Mouse (Mus musculus) thymus, postnatal 4 days (tissue): ENCODE measurements around the gene Abcb6.

Experiments used
- DNase-seq: peaks from one replicate; pipeline ENCODE4 v3.0.0; 2021

Abcb6 gene

DNA sequence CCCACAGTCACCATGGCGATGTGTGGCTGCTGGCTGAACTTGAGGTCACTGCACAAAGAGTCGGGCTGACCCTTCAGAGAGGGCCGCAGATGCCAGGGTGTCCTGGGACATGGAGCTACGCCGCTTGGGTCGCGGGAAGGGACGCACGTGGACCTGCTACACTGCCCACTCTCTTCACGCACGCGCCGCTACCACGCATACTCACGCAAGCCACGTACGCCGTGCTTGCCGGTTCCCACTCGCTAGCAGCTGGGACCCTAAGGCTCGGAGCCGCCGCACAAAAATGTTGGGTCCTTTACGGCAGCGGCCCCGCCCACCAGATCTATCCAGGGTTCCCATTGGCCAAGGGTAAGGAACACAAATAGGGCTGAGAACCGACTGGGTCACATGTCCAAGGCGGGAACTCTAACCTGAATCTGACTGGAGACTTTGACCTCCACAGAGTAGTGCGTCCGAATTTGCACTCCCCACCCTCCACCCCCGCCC, at the start of gene Abcb6:
TSS of gene Abcb6 (minus strand) at position 288 of the 486 bp plus-strand sequence.
- peak; percentile 90 for DNase-seq

DNA sequence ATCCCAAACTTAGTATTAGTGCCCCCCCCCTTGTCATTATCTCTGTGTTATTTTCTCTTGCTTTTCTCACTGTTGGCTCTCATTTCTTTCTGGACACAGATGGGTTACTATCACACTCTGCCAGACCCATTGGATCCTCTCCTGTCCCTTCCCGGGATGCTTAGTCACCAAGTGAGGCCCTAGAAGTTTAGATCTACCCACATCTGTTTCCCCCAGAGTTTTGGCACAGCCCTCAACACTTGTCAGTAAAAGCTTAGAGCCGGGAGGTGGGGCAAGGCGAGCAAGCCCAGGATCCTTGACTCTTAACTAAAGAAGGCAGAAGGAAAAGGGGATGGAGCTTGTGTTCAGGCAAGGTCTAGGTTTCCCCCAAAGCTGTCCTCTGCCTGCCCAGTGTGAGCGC, 49.0 kb upstream of the Abcb6 start:
- DNase-seq: no peak

DNA sequence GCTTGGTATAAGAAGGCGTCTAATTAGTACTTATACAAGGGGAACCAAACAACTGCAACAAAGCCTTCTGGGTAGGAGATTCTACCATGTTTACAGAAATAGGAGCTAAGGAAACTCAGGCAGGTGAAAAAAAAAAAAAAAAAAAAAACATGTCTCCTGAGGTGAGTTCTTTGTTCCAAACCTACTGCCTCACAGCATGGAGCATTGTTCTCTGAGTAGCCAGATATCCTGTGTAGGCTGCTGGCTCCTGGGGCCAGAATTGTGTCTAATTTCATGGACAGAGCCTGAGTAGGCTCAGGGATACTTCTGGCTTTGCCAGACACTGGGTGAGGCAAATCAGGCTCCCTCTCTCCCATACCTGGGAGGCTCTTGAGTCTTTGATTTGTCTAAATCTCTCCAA, 47.5 kb upstream of the Abcb6 start:
- no peak for DNase-seq

DNA sequence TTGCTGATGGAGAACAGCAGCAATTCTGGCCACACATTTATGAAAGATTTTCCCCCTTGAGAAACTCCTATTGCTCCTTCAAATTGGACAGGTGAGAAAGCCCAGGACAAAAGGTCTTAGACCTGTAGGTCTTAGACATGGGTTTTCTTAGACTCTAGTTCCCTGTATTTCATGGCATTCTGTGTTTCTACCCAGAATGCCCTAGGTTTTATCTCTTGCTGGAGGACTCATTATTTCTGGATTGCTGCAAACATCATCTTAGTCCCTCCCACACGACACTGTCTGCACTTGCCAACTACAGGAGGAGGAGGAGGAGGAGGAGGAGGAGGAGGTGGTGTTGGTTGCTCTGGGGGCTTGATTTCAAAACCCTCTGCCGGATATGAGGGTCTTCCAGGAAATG, 45.9 kb upstream of the Abcb6 start:
- no peak for DNase-seq

DNA sequence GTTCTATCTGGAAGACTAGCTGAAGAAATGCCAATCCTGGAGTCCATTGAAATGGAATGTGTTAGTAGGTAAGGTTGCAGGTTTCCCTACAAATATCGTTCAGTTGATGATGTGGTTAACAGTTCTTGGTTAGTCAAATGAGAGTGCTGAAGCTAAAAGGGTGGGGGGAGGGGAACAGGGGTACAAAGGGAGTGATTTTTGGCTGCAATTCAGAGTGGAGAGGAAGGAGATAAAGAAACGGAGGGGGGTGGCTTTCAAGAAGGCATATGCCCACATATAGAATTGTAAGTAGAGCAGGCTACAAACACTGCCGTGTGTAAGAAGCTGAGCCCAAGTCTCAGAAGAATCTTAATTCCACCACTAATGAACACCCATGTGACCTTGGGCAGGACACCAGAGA, 45.3 kb upstream of the Abcb6 start:
- DNase-seq: no peak

DNA sequence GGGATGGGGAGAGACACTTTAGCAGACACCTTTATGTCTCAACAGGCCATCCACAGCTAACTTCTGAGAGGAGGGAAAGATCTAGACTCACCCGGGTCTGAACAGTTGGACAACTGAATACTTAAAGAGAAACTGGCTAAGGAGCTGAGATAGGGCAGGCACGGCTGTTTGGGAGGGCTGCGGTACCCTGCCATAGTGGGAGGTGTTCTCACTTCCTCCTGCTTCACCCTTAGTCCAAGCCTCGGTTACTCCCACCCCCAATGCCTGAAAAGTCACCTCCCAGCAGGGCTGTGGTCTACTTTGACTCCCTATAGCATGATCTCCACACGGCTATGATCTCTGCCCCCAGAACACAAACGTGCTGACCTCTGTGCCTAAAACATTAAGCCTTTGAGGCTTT, 43.3 kb upstream of the Abcb6 start:
- peak; percentile 45 for DNase-seq

DNA sequence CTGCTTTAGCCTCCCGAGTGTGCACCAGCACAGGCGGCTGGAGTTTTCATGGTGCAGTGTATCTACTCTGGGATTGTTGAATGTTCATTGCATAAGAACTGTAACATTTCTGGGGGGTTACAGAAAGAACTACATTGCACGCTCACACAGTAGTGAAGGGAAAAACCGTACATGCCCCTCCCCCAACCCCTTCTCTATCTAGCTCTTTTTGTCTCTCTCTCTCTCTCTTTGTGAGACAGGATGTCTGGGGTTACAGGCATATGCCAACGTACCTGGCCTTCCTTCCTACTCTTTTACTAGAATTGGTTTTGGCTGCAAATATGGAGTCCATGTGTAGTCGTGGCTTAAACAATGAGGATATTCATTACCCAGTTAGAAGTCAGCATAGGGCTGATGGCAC, 42.7 kb upstream of the Abcb6 start:
- DNase-seq: peak; percentile 68

DNA sequence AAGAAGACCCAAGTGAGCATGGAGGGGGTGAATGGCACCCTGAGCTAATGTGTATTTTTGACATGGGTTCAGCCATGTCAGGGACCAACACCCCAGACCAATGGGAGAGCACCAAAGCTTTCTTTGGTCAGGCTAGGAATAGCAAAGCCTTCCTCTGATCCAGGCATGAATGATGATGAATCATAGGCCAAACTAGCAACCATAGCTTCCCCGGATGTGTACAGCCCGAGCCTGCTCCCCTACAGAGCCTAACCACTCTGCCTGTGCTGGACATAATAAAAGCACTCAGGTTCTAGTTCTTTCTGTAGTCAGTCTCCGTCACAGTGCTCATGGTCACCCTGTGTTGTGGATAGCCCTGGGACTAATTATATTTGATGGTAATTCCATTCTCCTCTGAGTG, 41.3 kb upstream of the Abcb6 start:
- DNase-seq: no peak

DNA sequence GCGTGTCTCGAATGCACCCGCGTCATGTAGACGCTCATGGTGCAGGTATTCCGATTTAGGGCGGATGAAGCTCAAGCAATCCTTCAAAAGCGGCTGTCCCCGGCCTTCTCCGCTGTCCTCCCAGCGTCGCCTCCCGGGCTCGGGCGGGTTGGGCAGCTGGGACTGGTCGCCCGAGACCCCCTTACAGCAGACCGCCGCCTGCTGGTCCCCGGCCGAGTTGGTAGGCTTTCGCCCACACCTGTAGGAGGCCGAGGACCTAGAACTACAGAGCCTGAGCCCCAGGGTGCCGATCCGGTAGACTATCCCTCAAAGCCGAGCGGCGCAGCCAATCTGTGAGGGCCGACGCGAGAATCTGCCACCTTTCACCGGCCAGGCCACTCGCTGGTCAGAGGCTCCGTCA, 39.3 kb upstream of the Abcb6 start, which contains the start of gene Tuba4a:
TSS of gene Tuba4a (minus strand) at position 335 of the 400 bp plus-strand sequence.
- DNase-seq: peak; percentile 67

DNA sequence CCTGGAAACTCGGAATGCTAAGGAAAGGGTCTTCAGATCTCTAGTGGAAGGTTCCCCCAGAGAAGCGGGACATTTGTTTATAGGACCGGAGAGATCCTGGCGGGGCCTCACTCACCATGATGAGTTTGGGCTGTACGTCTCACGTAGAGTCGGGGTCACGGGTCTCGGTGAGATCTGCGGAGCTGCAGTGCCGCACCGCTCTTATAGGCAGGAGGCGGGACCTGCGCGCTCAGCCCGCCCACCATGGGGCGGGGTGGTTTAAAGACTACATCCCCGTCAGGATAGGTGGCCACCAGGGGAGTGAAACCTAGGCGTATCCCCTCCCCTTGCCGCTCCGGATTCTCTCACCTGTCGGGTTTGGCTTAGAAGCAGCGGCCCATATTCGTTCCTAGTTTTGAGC, 38.9 kb upstream of the Abcb6 start:
- peak; percentile 98 for DNase-seq

DNA sequence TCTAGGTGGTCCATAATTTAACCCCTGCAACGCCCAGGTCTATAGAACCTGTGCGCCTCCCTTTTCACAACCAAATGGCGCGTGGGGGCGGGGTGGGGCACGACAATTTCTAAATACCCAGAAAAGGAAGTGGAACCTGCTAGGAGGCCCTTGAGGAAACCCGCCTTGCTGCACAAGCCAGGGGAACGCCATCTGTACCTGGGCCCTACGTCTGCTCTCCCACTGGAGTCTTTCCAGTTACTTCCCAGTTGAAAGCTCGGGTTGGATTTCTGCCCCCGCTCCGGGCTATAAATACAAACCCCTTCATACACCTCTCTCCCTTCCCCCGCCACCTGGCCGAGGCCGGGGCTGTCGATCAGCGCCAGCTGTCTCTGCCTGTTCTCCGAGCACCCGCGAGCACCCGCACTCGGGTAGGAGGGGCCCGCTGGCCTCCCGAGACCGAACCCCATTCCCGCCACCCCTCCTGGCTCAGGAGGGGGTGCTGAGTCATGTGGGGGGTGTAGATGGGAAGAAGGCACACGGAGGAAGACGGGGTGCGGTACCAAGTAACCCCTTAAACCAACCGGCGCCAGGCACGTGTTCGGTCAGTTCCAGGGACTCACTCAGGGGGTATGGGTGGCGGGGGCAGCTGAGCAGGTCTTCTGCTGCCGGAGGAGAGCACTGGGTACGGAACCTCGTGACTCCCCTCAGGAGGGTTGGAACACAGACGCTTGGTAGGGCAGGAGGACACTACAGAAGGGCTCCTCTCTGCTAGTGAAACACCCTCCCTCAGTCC, 38.2 kb upstream of the Abcb6 start:
- DNase-seq: peak; percentile 82

DNA sequence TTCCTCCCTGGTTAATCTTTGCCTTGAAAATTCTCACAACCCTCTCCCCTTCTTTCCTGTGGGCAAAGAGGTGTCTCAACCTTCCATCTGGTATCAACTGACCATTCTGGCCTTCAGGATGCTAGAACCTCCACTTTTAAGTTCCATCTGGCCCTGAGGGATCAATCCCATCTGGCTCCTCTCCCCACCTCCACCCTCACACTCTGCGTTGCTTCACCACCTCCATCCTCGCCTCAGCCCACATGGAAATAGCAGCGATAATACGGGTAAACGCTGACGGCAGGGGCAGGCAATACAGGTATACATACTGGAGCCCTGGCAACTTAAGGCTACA, 37.7 kb upstream of the Abcb6 start:
- no peak for DNase-seq

DNA sequence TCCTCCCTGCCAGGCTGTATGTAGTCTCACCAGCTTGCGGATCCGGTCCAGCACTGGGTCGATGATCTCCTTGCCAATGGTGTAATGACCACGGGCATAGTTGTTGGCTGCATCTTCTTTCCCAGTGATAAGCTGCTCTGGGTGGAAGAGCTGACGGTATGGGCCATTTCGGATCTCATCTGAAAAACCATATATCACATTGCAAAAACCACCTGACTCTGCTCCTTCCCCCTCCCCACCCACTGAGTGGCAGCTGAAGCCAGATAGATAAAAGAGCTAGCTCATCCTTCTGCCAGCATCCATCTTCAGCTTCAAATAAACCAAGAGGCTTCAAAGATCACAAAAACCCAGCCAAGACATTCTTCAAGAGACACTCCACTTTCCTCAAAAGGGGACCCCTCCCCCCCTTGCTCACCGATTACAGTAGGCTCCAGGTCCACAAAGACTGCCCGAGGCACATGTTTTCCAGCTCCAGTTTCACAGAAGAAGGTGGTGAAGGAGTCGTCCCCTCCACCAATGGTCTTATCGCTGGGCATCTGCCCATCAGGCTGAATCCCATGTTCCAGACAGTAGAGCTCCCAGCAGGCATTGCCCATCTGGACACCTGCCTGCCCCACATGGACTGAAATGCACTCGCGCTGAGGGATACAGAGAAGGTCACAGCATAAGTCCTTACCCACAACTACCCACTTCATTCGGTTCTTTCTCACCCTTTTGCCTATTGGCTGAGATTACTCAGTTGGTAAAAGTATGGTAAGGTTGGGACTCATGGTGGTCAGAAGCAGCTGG, 36.8 kb upstream of the Abcb6 start:
- DNase-seq: no peak

DNA sequence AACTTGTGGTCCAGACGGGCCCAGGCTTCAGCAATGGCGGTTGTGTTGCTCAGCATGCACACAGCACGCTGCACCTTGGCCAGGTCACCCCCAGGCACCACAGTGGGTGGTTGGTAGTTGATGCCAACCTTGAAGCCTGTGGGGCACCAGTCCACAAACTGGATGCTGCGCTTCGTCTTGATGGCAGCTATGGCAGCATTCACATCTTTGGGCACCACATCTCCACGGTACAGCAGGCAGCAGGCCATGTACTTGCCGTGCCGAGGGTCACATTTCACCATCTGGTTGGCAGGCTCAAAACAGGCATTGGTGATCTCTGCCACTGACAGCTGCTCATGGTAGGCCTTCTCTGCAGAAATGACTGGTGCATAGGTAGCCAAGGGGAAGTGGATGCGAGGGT, 35.6 kb upstream of the Abcb6 start:
- no peak for DNase-seq

DNA sequence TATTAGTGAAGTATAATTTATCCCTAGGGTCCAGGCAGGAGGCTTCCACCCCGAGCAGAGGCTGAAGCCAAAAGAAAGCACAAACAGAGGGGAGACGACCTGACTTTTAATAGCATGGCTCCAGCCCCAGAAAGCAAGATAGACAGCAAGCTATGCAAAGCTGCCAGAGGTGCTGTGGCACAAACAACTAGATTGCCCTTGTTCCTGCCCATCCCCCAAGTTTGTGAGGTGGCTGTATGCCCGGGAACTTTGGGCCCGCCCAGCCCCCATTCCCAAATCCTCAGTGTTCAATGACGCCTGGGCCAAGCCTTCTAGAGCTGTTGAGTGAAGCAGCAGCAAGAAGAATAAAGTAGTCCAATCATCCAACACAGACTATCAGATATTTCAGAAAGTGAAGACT, 34.7 kb upstream of the Abcb6 start:
- DNase-seq: no peak

DNA sequence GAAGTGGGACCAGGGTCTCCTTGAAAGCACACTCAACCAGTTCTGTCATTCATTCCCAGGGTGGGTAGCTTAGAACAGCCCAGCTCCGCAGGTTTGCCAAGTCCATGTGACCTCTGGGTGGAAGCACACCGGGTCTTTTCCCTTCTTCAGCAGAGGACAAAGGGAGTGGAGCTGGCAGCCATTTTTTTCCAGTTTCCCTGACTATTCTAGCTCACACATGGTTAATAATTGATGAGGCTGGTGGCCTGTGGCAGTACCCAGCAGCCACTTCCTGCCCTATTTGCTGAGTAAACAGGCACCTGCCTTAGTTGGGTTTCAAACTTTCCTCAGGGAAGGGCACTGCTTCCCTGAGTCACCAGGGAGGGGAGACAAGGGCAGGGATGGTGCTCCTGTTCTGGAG, 34.2 kb upstream of the Abcb6 start:
- no peak for DNase-seq

DNA sequence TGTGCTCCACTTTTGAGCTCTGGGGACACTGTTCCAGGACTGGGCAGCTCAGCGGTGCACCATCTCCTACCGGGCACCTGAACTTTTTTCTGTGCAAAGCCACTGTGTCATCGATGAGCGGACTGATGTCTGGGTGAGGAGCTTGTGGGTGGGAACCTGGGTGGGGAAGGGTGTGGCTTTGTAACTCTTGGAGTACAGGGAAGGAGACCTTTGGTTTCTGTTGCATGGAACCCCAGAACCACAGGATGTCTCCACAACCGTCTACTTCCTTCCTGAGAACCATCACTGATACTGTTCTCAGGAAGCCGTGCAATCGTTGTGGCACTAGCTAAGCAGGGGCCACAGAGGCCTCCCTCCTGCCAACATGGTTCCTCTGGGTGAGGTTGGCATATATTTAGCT, 32.9 kb upstream of the Abcb6 start:
- DNase-seq: peak; percentile 14

DNA sequence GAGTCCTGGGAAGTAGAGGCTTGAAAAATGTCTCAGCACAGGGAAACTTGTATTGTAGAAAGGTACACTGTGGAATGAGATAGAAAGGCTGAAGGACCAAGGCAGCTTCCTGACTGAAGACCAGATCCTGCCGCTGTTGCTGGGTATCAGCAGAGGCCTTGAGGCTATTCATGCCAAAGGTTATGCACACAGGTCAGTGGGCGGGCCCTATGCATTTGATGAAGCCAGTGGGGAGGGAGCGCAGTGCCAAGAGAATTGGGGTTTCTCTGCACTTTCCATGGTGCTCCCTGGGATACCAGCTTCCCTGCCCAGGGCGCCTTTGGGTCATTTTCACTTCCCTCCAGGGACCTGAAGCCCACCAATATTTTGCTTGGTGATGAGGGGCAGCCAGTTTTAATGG, 32.4 kb upstream of the Abcb6 start:
- no peak for DNase-seq

DNA sequence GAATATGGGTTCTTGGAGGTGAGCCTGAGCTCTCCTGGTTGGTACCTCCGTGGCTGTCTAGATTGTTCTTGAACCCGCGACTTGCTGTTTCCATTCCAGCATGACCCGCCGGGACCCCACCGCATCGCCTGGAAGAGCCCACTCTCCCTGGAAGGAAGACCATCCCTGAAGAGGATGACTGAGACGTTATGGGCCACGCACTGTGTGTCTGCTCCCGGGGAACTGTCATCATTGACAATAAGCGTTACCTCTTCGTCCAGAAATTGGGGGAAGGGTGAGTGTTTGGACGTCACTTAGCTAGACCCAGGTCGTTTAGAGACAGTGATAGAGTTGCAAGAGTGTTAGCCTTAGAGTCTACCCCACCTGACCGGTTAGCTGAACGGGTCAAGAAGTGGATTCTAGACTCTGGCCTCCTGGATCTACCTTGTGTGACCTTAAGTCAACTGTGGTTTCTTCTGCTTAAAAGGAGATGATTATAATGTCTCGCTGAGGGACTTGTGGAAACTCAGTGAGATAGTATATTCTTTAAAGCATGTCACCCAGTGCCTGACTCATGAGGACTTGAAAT, 31.0 kb upstream of the Abcb6 start:
- DNase-seq: no peak

DNA sequence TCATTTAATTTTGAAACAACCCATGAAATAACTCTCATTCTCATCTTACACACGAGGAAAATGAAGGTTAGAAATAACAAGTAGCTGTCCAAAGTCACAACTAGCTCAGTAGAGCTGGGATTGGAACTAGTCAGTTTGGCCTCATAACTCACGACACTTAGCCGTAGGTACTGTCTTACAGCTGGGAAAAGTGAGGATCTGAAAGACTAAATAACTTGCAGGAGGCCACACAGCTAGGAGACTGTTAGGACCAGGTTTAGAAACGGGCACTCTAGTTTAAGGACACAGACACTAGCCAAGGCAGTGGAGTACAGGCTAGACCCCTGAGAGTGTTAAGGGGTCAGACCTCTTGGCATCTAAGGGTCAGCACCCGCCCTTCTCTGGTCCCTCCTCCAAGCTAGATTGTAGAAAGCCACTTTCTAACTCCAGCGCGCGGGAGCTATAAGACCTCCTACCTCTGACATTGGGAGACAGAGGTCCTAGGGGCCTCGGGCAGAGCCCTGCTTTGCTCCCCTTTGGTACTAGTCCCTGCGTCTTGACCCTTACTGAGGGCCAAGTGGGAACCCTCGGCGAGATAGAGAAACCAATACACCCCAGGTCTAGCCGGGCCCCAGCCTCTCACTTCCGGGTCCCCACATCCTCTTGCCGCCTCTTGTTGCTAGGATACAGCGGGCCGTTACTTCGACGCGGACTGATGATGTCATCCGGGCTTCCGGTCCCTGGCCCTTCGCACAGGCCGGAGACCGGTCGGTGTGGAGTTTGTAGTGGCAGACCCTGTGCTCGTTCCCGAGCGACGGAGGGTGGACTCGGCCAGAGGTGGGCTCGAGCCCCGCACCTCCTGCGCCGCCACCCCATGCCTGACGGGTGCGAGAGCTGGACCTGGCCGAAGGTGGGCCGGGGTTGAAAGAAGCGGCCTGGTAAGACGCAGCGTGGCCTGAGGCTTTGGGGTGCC, 30.2 kb upstream of the Abcb6 start, which contains the start of the genes Glb1l and Stk16:
TSS of gene Glb1l (minus strand) at position 678 of the 952 bp plus-strand sequence.
TSS of gene Stk16 (plus strand) at position 703 of the 952 bp plus-strand sequence.
- peak; percentile 96 for DNase-seq

DNA sequence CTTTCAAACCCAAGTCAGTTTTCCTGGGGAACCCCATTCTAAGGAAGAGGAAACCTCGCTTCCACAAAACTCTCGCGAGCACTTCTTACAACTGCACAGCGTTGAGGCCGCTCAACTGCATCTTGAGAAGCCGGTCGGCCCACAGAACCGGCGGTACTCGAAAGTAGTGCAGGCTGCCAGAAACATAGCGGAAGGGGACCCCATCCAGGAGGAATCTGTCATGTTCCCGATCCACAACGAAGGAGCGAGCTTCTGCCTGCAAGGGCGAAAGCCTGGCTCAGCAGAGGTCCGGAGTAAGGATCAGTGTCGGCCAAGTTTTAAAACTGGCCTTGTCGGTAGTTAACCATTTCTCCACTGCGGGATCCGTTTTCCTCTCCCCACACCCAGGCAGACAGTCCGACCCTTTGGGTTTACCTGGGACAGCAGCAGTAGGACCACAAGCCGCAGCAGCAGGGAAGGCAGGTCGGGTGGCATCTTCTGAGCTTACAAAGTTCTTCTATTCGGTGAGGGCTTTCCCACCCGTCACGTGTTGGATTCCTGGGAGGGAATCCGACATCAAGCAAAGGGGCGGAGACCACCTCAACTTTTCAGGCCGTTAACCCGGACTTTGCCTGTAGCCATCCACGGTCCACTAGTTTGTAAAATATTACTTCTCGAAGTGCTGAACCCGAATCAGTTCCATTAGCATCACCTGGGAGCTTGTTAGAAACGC, 28.9 kb upstream of the Abcb6 start:
- DNase-seq: peak; percentile 58

DNA sequence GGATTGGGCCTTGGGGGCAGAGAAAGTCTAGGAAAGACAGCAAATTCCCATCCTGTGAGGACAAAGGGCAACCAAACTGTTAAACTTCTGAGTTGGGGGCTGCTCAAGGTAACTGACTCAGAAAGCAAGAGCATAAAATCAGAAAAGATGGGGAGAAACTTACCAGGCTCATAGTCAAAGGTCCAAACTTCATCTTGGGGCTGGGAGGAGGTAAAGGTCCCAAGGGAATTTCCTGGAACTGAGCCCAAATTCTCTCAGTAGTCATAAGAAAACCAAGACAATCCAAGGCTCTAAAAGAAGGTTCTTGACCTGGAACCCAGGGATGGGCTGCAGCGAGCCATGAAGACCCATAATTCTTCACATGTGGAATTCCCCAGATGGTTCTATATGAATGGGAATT, 21.0 kb upstream of the Abcb6 start:
- DNase-seq: no peak
